Mouse (Mus musculus) MEL (cell line): ENCODE measurements at regions not wholly inside any gene's neighbourhood (a gene's known extent, or its start where the extent isn't known, plus 50 kb on each side); places are given as distances from the start of the nearest gene placed in this dataset.

ENCODE experiments used
- DNase-seq: peaks from one replicate; pipeline ENCODE4 v3.0.0; 2011; ENCODE audit warnings: low read depth, low spot score
- H3K27ac ChIP-seq: 2 replicates; pipeline ENCODE4 v1.5.1; 2012; ENCODE audit warnings: low read depth, mild to moderate bottlenecking, control low read depth, low read length, moderate library complexity; ENCODE audit not compliant: control insufficient read depth
- H3K27me3 ChIP-seq, 2 experiments: fragments of 150-350 bp in 1 of 2; sonication (generic) in 1 of 2; 2 replicates each; pipeline ENCODE4 v1.6.1; 2012; ENCODE audit warnings: low read length in 2 of 2, mild to moderate bottlenecking in 2 of 2, improper control_type of control experiment in 1 of 2, moderate library complexity in 1 of 2; ENCODE audit not compliant: insufficient read depth in 2 of 2, control insufficient read depth in 1 of 2
- H3K36me3 ChIP-seq, 2 experiments: 2 replicates each; pipeline ENCODE4 v1.6.1; 2012 to 2014; ENCODE audit warnings: low read length in 2 of 2, improper control_type of control experiment in 1 of 2, inconsistent platforms in 1 of 2, mild to moderate bottlenecking in 1 of 2; ENCODE audit not compliant: insufficient read depth in 2 of 2, control insufficient read depth in 1 of 2
- H3K4me1 ChIP-seq, 2 experiments: fragments of 150-350 bp in 1 of 2; sonication (generic) in 1 of 2; 2 replicates each; pipeline ENCODE4 v1.6.1; 2012; ENCODE audit warnings: low read length in 2 of 2, improper control_type of control experiment in 1 of 2, mild to moderate bottlenecking in 1 of 2; ENCODE audit not compliant: insufficient read depth in 2 of 2, control insufficient read depth in 1 of 2
- H3K4me3 ChIP-seq, 2 experiments: fragments of 150-350 bp in 1 of 2; sonication (generic) in 1 of 2; 2 replicates each; pipeline ENCODE4 v1.5.1; 2012; ENCODE audit warnings: low read depth in 2 of 2, low read length in 2 of 2, mild to moderate bottlenecking in 2 of 2, moderate library complexity in 2 of 2, control low read depth in 1 of 2, improper control_type of control experiment in 1 of 2; ENCODE audit not compliant: control insufficient read depth in 1 of 2, insufficient read depth in 1 of 2
- H3K79me2 ChIP-seq: 2 replicates; pipeline ENCODE4 v1.6.1; 2012; ENCODE audit warnings: mild to moderate bottlenecking, low read length, moderate library complexity; ENCODE audit not compliant: control insufficient read depth, poor library complexity, insufficient read depth
- H3K9ac ChIP-seq: 2 replicates; pipeline ENCODE4 v1.6.1; 2012; ENCODE audit warnings: low read depth, mild to moderate bottlenecking, control low read depth, low read length, moderate library complexity; ENCODE audit not compliant: control insufficient read depth, poor library complexity, severe bottlenecking
- H3K9me3 ChIP-seq: fragments of 150-350 bp; sonication (generic); replicated peaks from 2 replicates; pipeline ENCODE4 v1.6.1; 2012; ENCODE audit warnings: mild to moderate bottlenecking, low read length, improper control_type of control experiment, moderate library complexity; ENCODE audit not compliant: insufficient read depth
- CHD1 ChIP-seq: IDR thresholded peaks from 2 replicates; pipeline ENCODE4 v1.6.1; 2012; ENCODE audit warnings: low read depth, mild to moderate bottlenecking, inconsistent platforms, low read length, improper control_type of control experiment
- CTCF ChIP-seq, 3 experiments: IDR thresholded peaks in 2 of 3; conservative IDR thresholded peaks in 1 of 3; 2 replicates each; pipeline ENCODE4 v1.5.1; 2011 to 2012; ENCODE audit warnings: low read length in 3 of 3, low read depth in 2 of 3, mild to moderate bottlenecking in 2 of 3, improper control_type of control experiment in 1 of 3, inconsistent platforms in 1 of 3, mixed read lengths in 1 of 3, moderate library complexity in 1 of 3; ENCODE audit not compliant: control insufficient read depth in 1 of 3, insufficient read depth in 1 of 3, poor library complexity in 1 of 3, severe bottlenecking in 1 of 3
- ETS1 ChIP-seq: IDR thresholded peaks from 2 replicates; pipeline ENCODE4 v1.6.1; 2012; ENCODE audit warnings: low read depth, mild to moderate bottlenecking, inconsistent platforms, low read length, improper control_type of control experiment, moderate library complexity
- GABPA ChIP-seq: IDR thresholded peaks from 2 replicates; pipeline ENCODE4 v1.6.1; 2012; ENCODE audit warnings: low read depth, mild to moderate bottlenecking, inconsistent platforms, low read length, improper control_type of control experiment, moderate library complexity
- GATA1 ChIP-seq: IDR thresholded peaks from 2 replicates; pipeline ENCODE4 v1.6.1; 2011; ENCODE audit warnings: low read depth, low read length, improper control_type of control experiment
- JUND ChIP-seq: IDR thresholded peaks from 2 replicates; pipeline ENCODE4 v1.6.1; 2011; ENCODE audit warnings: low read depth, mild to moderate bottlenecking, improper control_type of control experiment, low read length
- KAT2A ChIP-seq: conservative IDR thresholded peaks from 2 replicates; pipeline ENCODE4 v1.6.1; 2012; ENCODE audit warnings: low read depth, low read length, improper control_type of control experiment, inconsistent platforms
- MAX ChIP-seq: IDR thresholded peaks from 2 replicates; pipeline ENCODE4 v1.6.1; 2011; ENCODE audit warnings: low read length, improper control_type of control experiment
- MAZ ChIP-seq: IDR thresholded peaks from 2 replicates; pipeline ENCODE4 v1.6.1; 2012; ENCODE audit warnings: low read depth, mild to moderate bottlenecking, inconsistent platforms, low read length, improper control_type of control experiment
- MXI1 ChIP-seq: IDR thresholded peaks from 2 replicates; pipeline ENCODE4 v1.6.1; 2011; ENCODE audit warnings: mild to moderate bottlenecking, low read depth, low read length, improper control_type of control experiment
- MYC ChIP-seq: IDR thresholded peaks from 2 replicates; pipeline ENCODE4 v1.6.1; 2011; ENCODE audit warnings: low read depth, mild to moderate bottlenecking, low read length, improper control_type of control experiment, moderate library complexity
- NRF1 ChIP-seq: IDR thresholded peaks from 2 replicates; pipeline ENCODE4 v1.6.1; 2014; ENCODE audit warnings: low read depth, mild to moderate bottlenecking, inconsistent platforms, low read length, improper control_type of control experiment, moderate library complexity; ENCODE audit not compliant: poor library complexity, insufficient read depth, severe bottlenecking
- SIN3A ChIP-seq: IDR thresholded peaks from 2 replicates; pipeline ENCODE4 v1.6.1; 2012; ENCODE audit warnings: low read length, improper control_type of control experiment, inconsistent platforms
- TAL1 ChIP-seq: IDR thresholded peaks from 2 replicates; pipeline ENCODE4 v1.6.1; 2012; ENCODE audit warnings: mild to moderate bottlenecking, inconsistent platforms, low read length, moderate library complexity, mixed read lengths
- TBP ChIP-seq: IDR thresholded peaks from 2 replicates; pipeline ENCODE4 v1.8.0; 2011; ENCODE audit warnings: low read depth, low read length, improper control_type of control experiment
- TCF12 ChIP-seq: IDR thresholded peaks from 2 replicates; pipeline ENCODE4 v1.6.1; 2014; ENCODE audit warnings: low read depth, mild to moderate bottlenecking, inconsistent platforms, low read length, improper control_type of control experiment, moderate library complexity
- UBTF ChIP-seq: IDR thresholded peaks from 2 replicates; pipeline ENCODE4 v1.6.1; 2012; ENCODE audit warnings: low read depth, mild to moderate bottlenecking, inconsistent platforms, low read length, improper control_type of control experiment, moderate library complexity, borderline replicate concordance; ENCODE audit not compliant: insufficient read depth
- USF1 ChIP-seq: IDR thresholded peaks from 2 replicates; pipeline ENCODE4 v1.6.1; 2014; ENCODE audit warnings: low read depth, mild to moderate bottlenecking, inconsistent platforms, low read length, improper control_type of control experiment, moderate library complexity

DNA sequence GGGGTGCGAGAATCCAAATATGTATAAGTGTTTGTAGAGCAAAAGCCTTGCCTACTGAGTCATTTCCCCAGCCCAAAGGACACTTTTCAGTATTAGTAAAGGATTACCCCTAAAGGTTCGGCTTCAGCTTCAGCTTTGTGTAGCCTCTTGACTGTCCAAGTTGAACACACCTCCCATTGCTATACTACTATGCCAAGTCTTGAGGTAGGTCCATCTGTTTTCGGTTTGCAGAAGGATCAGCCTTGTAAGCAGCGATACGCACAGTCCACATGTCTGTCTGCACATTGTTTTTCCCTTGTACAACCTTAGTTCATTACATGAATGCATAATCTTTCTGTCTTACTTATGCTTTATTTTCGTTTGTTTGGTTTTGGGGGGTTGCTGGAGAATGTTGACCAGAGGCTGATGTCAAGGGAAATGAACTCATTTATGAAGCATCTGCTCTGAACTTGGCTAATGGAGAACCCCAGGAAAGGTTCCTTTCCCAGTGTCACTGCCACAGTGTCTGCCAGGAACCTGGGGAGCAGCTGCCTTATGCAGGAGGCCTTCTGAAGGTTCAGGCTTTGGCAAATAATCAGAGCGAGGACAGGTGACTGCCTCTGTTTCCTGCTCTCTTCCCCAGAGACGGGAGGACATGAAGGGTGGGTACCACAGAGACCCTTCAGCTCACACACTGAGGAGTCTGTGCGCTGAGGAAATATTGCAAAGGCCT lies 594.8 kb downstream of the Tmem114 start:
- H3K9ac ChIP-seq: no peak overlapping the region
- H3K4me3 ChIP-seq: no peak overlapping the region
- no peak overlapping the region for H3K27ac ChIP-seq
- H3K9me3 ChIP-seq: no peaks in the 10 kb centered on the region
- no peaks in the 10 kb centered on the region for H3K79me2 ChIP-seq
- H3K36me3 ChIP-seq: no peaks in the 10 kb centered on the region
- no peak for TF ChIP-seq MAX
- no peak for TF ChIP-seq CHD1
- no peak for TF ChIP-seq MXI1
- TF ChIP-seq JUND: no peak
- no peak for TF ChIP-seq KAT2A
- no peak for TF ChIP-seq UBTF
- no peak for TF ChIP-seq CTCF (IDR thresholded peaks at IDR 0.05 in 2 of 3, conservative IDR thresholded peaks at IDR 0.05 in 1 of 3; ENCODE audit: control insufficient read depth in 1 of 3, insufficient read depth in 1 of 3, low read depth in 2 of 3, low read length in 3 of 3, poor library complexity in 1 of 3, severe bottlenecking in 1 of 3)
- no peak for TF ChIP-seq USF1
- no peak for TF ChIP-seq TBP
- TF ChIP-seq, all 39 proteins: peak for 0
- H3K4me1 ChIP-seq: no peaks in the 10 kb centered on the region
- no peaks in the 10 kb centered on the region for H3K27me3 ChIP-seq
- DNase-seq: no peak

DNA sequence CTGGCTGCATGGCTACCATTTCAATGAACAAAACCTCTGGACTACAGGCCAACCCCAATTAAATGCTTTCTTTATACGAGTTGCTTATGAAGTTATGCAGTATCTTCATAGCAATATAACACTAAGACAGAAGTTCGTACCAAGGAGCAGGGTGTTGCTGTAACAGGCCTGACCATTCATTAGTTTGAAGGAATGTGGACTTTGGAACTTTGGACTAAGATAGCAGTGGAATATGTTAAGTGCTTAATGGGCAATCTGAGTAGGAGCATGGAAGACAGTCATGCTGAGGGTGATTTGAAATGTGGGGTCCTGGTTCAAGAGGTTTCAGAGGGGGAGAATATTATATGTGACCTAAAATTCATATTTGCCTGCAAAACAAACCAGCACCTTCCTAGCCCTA lies 623.8 kb downstream of the Tmem114 start:
- no peaks in the 10 kb centered on the region for H3K9me3 ChIP-seq
- no peak overlapping the region for H3K27ac ChIP-seq
- H3K4me3 ChIP-seq: no peak overlapping the region
- H3K27me3 ChIP-seq: no peaks in the 10 kb centered on the region
- DNase-seq: no peak
- H3K79me2 ChIP-seq: no peaks in the 10 kb centered on the region
- no peak overlapping the region for H3K9ac ChIP-seq
- H3K4me1 ChIP-seq: no peaks in the 10 kb centered on the region
- TF ChIP-seq NRF1 (no peak), MAX (no peak), MAZ (no peak), UBTF (no peak), TAL1 (no peak), CHD1 (no peak), MYC (no peak), JUND (no peak), SIN3A (no peak)
- no peaks in the 10 kb centered on the region for H3K36me3 ChIP-seq

DNA sequence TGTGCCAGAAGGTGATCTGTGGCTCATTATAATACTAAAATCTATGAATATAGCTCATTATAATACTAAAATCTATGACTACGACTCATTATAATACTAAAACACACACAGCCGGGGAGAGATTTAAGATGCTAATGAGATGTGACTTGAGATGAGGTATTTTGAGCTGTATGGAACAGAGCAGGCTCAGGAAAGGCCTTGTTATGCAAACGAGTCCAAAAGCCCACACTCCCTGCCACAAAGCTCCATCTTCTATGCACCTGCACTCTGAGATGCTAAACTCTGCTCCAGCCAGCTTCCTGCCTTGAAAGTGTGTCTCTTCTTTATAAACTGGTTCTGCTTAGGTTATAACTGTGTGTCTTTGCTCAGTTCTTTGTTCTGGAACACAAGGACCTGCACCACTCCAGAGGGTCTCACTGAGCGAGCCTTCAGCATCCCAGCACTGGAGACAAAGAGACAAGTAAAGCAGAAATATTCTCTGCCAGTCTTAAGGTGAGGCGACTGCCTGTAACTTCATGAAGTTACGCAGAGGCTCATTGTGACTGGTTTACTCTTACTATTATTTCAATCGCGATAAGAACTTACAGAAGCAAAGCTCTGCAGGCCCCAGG lies 627.7 kb downstream of the Tmem114 start:
- no peaks in the 10 kb centered on the region for H3K4me1 ChIP-seq
- no peak overlapping the region for H3K27ac ChIP-seq
- H3K9me3 ChIP-seq: no peaks in the 10 kb centered on the region
- no peaks in the 10 kb centered on the region for H3K27me3 ChIP-seq
- H3K4me3 ChIP-seq: no peak overlapping the region
- H3K9ac ChIP-seq: no peak overlapping the region
- TF ChIP-seq GABPA: no peak
- no peak for TF ChIP-seq CTCF (IDR thresholded peaks at IDR 0.05 in 2 of 3, conservative IDR thresholded peaks at IDR 0.05 in 1 of 3; ENCODE audit: control insufficient read depth in 1 of 3, insufficient read depth in 1 of 3, low read depth in 2 of 3, low read length in 3 of 3, poor library complexity in 1 of 3, severe bottlenecking in 1 of 3)
- TF ChIP-seq SIN3A: no peak
- no peak for TF ChIP-seq ETS1
- TF ChIP-seq TBP: no peak
- TF ChIP-seq USF1: no peak
- no peak for TF ChIP-seq TCF12
- TF ChIP-seq GATA1: no peak
- DNase-seq: no peak
- H3K36me3 ChIP-seq: no peaks in the 10 kb centered on the region
- no peaks in the 10 kb centered on the region for H3K79me2 ChIP-seq
